Mouse (Mus musculus) right cerebral cortex, adult 18-20 months (tissue): ENCODE results near the gene Lrp5.
"Not testable (repeated sequence)": the region's sequence is repeated elsewhere in the genome, so short reads cannot be mapped to it uniquely, and the experiment has no call there.

Experiments
- DNase-seq: peaks from one replicate; pipeline ENCODE4 v3.0.0; 2022; ENCODE audit warnings: mixed read lengths

Lrp5 gene

GRCm38 (mm10) chr19:3695006-3695405 is 8.6 kb upstream of the Lrp5 start:
- DNase-seq: no peak

DNA sequence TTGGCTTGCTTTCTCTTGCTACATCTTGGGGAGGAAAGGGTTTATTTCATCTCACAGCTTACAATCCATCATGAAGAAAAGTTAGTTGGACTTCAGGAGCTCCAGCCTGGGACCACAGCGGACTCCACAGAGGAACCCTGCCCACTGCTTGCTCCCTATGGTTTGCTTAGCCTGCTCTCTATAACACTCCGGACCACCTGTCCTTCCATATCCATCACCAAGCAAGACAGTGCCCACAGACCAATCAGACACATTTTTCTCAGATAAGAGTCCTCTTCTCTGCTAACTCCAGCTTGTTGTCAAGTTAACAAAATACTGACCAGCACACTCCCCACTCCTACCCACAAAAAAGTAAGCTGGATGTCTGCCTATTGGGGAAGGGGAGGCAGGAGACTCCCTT is 8.1 kb upstream of the Lrp5 start:
- no peak for DNase-seq

DNA sequence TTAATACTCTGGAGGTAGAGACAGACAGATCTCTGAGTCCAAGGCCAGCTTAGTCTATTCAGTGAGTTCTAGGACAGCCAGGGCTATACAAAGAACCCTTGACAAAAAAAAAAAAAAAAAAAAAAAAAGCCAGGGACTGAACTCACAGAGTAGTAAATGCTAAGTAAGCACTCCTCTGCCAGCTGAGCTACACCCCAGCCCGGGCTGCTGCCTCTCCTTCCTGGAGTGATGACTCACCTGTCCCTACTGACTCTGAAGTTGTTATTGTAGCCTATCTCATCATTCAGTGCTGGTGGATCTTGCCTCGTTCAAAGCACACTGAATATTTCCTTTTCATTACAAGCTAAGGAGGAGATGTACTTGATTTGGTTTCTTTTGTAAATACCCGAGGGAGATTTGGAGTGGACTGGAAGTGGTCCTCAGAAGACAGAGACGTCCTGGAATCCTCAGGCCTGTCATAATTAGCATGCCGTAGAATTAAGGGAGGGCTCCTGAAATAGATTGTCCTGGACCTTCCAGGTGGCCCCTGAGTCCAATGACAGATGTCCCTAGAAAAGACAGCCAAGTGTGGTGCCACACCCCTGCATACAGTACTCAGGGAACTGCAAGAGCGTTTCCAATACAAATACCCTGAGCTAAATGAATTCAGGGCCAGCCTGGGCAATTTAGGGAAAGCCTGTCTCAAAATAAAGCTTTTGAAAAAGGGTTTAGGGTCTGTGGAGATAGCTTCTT is 6.2 kb upstream of the Lrp5 start:
- DNase-seq: no peak

DNA sequence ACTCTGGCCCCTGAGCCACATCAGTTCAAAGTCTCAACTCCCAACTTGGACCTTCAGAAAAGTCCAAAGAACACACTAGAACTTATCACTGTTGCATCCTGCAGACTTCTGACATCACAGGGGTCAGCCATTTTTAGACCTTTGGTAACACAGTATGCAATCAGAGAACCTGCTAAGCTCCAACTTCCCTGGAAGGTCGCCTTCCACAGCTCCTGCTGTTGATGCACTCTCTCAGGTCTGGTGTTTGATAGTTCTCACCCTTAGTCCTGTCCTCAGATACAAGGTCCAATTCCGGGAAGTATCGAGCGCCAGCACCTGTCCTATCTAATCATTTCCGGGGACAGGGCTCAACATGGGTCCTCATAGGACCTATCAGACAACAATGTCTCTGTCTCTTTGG is 5.0 kb upstream of the Lrp5 start:
- DNase-seq: no peak

GRCm38 (mm10) chr19:3687676-3688171 is 1.4 kb upstream of the Lrp5 start:
- DNase-seq: no peak

GRCm38 (mm10) chr19:3685611-3686214 is 651 bp downstream of the Lrp5 start:
- DNase-seq: no peak

GRCm38 (mm10) chr19:3684957-3685580 is 1.3 kb downstream of the Lrp5 start:
- DNase-seq: no peak

DNA sequence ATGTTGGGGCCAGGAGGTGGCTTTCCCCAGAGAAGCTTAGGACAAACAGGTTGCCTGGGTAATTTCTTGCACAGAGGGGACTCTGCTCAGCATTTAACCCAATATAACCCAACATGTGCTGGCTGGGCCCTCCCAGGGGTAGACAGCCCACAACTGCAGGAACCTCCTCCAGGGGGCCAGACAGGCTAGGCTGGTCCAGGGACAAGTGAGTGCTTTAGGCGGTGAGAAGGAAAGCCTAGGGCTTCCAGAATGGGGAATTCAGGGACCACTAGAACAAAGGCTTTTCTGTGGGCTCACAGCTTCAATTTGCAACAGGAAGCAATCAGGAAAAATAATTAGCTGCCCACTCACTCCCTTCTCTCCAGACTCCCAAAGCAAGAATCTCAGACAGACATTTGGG is 1.9 kb downstream of the Lrp5 start:
- no peak for DNase-seq

DNA sequence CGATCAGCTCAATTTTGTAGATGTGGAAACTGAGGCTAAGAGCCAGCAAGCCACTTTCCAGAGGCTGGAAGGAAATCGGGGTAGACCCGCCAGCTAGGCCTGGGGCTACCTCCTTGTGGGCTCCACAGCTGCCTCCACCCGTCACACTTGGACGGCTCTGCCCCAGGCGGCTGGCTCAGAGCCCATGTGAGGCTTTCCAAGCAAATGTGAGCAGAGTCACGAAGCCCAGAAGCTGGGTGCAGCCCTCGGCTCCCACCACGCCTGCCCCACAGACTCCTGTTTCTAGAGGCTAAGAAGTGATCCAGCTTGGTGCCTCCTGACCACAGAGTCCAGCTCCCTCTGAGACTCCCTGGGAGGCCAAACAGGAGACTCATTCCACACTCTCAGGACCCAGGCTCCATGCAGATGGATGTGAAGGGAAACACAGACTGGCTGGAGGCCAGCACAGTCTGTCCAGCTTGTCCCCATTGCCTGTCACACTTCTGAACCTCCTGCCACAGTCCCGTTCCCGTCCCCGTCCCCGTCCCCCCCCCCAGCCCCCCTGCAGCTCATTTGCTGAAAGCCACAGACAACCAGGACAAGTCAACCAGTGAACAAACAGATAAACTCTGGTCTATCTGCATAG is 4.9 kb downstream of the Lrp5 start:
- DNase-seq: peak; percentile 32

- no peak for DNase-seq
Measured at GRCm38 (mm10) chr19:3680732-3681131, 5.6 kb downstream of the Lrp5 start.

DNA sequence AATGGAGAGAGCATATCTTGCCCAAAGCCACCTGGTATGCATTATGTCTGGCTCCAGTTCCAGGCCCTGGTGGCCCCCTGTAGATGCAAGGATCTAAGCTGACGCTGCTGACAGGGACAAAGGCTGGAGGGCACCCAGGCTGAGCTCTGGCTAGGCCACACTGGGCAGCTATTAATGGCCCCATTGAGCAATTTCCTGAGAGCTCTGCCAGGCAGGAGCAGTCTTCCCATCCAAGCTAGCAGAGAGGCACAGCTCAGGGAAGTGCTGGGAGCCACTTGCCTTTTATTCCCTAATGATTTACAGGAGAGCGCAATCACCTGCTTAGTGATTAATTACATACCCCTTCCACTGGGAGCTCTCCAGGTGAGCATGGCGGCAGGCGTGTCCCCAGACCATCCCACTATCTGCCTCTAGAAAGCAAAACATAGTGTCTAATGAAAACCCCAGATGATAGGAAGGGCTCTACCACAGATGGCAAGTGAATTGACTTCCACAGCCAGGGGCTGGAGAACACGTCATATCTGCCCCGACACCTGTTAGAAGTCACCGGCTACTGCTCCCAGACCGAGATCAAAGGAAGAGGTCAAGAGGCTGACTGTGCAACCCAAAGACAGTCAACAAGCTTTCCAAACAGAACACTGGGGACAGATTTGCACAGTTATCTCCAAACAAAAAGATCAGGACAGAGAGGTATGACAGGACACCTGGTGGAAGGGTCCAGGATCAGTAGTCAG is 12.1 kb downstream of the Lrp5 start:
- no peak for DNase-seq

DNA sequence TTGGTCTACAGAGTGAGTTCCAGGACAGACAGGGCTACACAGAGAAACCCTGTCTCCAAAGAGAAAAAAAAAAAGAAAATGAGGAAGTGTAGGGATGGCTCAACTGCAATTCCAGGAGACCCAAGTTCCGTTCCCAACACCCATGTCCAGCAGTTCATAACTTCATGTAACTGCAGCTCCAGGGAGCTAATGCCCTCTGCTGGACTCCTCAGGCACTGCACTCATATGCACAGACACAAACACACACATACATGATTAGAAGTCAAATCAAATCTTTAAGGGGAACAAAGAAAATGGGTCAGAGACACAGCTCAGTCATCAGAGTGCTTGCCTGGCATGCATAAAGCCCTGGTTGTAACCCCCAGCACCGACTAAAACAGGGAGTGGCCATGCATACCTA is 13.2 kb downstream of the Lrp5 start:
- no peak for DNase-seq

DNA sequence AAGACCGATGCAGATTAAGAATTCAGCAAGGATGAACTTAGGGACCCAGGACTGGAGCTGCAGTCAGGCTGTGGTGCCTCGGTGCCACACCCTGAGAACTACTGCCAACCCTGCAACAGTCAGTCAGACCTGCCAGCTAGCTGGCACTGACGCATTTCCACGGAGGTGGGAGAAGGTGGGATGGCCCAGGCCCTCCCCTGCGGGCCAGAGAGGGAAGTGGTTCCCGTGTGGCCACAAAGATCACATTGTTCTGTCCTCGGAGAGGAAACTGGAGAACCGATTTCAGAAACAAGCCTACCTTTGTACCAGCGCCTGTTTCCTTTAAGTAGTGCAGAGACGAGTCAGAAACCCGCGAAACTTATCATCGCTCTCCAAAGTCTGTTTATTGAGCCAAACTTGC is 17.3 kb downstream of the Lrp5 start:
- DNase-seq: no peak

- DNase-seq: no peak
Measured at GRCm38 (mm10) chr19:3668551-3668950, 17.8 kb downstream of the Lrp5 start.

DNA sequence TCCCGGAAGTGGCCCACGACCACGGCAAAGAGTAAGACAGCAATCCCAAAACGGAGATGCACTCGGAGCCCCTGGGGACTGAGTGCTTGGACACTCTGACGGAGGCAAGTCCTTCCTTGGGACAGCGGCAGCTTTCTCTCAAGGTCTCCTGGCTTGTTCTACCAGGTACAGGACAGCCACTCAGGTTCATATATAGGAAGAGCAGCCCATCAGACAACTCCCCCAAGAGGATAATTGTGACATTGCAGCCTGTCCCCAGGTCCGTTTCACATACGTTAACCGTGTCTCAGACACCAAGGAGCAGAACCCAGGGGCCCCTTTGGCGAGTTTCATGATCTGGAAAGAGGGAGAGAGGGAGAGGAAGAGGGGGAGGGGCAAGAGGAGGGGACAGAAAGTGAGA is 18.4 kb downstream of the Lrp5 start:
- no peak for DNase-seq

DNA sequence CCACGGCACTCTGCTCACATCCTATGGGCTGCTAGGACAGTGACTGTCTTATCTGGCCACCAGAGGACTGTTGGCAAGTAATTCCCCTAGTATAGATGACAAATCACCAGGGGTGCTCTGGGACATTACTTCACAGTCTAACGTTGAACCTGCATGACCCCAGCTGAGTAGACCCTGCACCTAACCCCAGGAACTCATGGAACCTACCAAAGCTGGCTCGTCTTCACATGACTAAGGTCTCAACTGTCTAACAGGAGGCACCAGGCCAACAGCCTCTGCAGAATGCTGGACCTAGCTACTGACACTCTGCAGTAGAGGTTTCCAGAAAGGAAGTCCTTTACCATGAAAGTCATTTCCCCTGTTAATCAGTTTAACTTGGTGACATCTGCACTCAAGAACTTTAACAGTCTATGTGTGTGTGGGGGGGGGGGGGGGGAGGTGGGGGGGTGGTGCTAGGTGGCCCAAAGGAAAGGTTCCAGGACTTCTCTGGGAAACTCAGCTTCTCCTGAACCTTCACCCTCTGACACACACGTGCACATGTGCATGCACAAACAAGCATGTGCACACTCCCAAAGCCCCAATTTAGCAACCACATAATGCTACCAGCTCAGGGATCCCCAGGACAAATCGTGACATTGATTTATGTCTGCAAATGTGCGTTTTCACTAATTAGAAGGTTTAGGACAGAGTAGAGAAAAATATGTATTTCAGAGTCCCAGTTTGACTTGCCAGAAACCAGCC is 19.0 kb downstream of the Lrp5 start:
- no peak for DNase-seq

- DNase-seq: no peak
Measured at GRCm38 (mm10) chr19:3666632-3667031, 19.7 kb downstream of the Lrp5 start.

DNA sequence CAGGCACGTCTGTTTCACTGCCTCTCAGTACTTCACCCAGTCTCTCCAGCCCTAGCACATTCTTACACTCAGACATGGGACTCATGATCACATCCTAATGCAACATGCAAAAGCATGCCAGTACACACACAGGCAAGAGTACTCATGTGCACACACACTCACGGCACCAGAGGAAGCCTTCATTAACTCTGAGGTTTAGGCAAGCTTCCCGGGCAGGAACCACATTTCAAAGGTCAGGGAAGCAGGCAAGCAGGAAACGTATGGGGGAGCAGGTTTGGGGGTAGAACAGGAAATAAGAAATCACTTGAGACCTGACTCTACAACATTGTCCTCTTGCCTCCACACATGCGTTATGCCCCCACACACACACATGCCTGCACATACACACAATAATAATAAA is 20.9 kb downstream of the Lrp5 start:
- no peak for DNase-seq

DNA sequence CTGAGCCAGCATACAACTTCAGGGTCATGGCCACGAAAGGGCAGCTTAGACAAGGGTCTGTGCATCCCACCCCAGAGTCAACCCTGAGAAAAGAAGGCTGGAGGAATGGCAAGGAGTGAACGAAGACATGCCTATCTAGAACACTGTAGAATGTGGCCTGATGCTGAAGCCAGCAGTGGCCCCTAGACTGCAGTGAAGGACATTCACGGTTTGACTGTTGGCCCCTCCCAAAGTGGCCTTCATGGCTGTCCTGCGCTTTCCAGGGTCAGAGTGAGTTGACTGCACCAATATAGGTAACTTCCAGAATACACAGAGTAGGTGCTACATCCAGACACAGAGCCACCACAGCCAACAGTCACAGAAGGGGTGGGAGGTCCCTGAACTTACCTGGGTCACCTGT is 28.4 kb downstream of the Lrp5 start:
- no peak for DNase-seq

GRCm38 (mm10) chr19:3657065-3657464 is 29.3 kb downstream of the Lrp5 start:
- DNase-seq: not testable (repeated sequence)

GRCm38 (mm10) chr19:3656144-3656543 is 30.2 kb downstream of the Lrp5 start:
- no peak for DNase-seq

GRCm38 (mm10) chr19:3654940-3655339 is 31.4 kb downstream of the Lrp5 start:
- no peak for DNase-seq
